Mouse (Mus musculus) intestine, embryonic 14.5 days (tissue): Measurements from ENCODE around the gene Mgat5. TPM values are rescaled to one million over a fixed set of nuclear protein-coding genes. Genes with fewer than 3 reads are reported as not detected.

Source experiments
- ATAC-seq: fragments of 200-750 bp; cut with Nextera tagmentation; replicated peaks from 2 replicates; pipeline ENCODE4 v1.8.0; 2017; ENCODE audit warnings: low read depth, moderate number of reproducible peaks, moderate TSS enrichment, moderate library complexity; ENCODE audit not compliant: low FRiP score, low TSS enrichment
- DNase-seq: peaks from one replicate; pipeline ENCODE4 v3.0.0-alpha.2; 2018; ENCODE audit warnings: low spot score
- H3K27ac ChIP-seq: fragments of 300-500 bp; sonication (generic); 2 replicates; pipeline ENCODE4 v1.5.1; 2014; ENCODE audit warnings: low read depth, mild to moderate bottlenecking, control low read depth
- H3K27me3 ChIP-seq: fragments of 300-500 bp; sonication (generic); replicated peaks from 2 replicates; pipeline ENCODE4 v1.6.1; 2014; ENCODE audit warnings: low read length, control low read depth; ENCODE audit not compliant: control insufficient read depth, insufficient read depth
- H3K36me3 ChIP-seq: fragments of 300-500 bp; sonication (generic); 2 replicates; pipeline ENCODE4 v1.6.1; 2014; ENCODE audit warnings: low read length, control low read depth; ENCODE audit not compliant: control insufficient read depth, insufficient read depth
- H3K4me1 ChIP-seq: fragments of 300-500 bp; sonication (generic); replicated peaks from 2 replicates; pipeline ENCODE4 v1.6.1; 2014; ENCODE audit warnings: low read length, control low read depth, mixed read lengths; ENCODE audit not compliant: control insufficient read depth, insufficient read depth
- H3K4me2 ChIP-seq: fragments of 300-500 bp; sonication (generic); 2 replicates; pipeline ENCODE4 v1.6.1; 2014; ENCODE audit warnings: low read length
- H3K4me3 ChIP-seq: fragments of 300-500 bp; sonication (generic); 2 replicates; pipeline ENCODE4 v1.5.1; 2014; ENCODE audit warnings: low read depth, low read length, control low read depth, mixed read lengths
- H3K9ac ChIP-seq: fragments of 300-500 bp; sonication (generic); 2 replicates; pipeline ENCODE4 v1.6.1; 2014; ENCODE audit warnings: mild to moderate bottlenecking, low read length
- H3K9me3 ChIP-seq: fragments of 300-500 bp; sonication (generic); 2 replicates; pipeline ENCODE4 v1.6.1; 2016; ENCODE audit warnings: low read length, control low read depth; ENCODE audit not compliant: control insufficient read depth
- WGBS: fragments of 180-500 bp; shearing (Covaris S2); extraction: QIAGEN DNeasy Blood & Tissue Kit; methylation state at CpG from one replicate; pipeline ENCODE4 v1.1.7; 2014; 5-methylcytosine and 5-hydroxymethylcytosine counted together
- polyA plus RNA-seq: library from polyadenylated mRNA; unstranded; fragments of >200 nt; fragmentation: Nextera tagmentation; extraction: Ambion mirVana; gene quantifications from 2 replicates; pipeline ENCODE4 v1.2.1, GENCODE M21; 2014

Gene Mgat5
- polyA plus RNA-seq, 1 experiment from 2014 or later = 7.3 TPM

GRCm38 (mm10) chr1:127299774-127300173 is 95.0 kb downstream of the Mgat5 start:
- no peaks in the 10 kb centered on the region for H3K9me3 ChIP-seq
- no peak for ATAC-seq

GRCm38 (mm10) chr1:127301038-127301437 is 96.2 kb downstream of the Mgat5 start:
- H3K9me3 ChIP-seq = no peaks in the 10 kb centered on the region

More at GRCm38 (mm10) chr1:127299774-127300173, 95.0 kb downstream of the Mgat5 start:
- Histone ChIP-seq H3K4me3 (no peak overlapping the region), H3K36me3 (no peaks in the 10 kb centered on the region), H3K27ac (no peak overlapping the region), H3K9ac (no peak overlapping the region), H3K4me1 (no peaks in the 10 kb centered on the region), H3K4me2 (no peak overlapping the region), H3K27me3 (no peaks in the 10 kb centered on the region)
- DNase-seq = no peak
- WGBS = 76% methylated on average over 1 of the region's 1 CpGs

GRCm38 (mm10) chr1:127302620-127303019 is 97.8 kb downstream of the Mgat5 start:
- ATAC-seq (no peak), DNase-seq (no peak)
- WGBS = 95% methylated on average over 2 of the region's 2 CpGs
- Histone ChIP-seq H3K9me3 (no peaks in the 10 kb centered on the region), H3K4me2 (no peak overlapping the region), H3K4me1 (no peaks in the 10 kb centered on the region), H3K9ac (no peak overlapping the region), H3K36me3 (peaks cover 6% of the 10 kb centered on the region; the same call in 1 of the 2 replicates), H3K27me3 (no peaks in the 10 kb centered on the region), H3K4me3 (no peak overlapping the region), H3K27ac (no peak overlapping the region)

More at GRCm38 (mm10) chr1:127301038-127301437, 96.2 kb downstream of the Mgat5 start:
- H3K4me1 ChIP-seq = no peaks in the 10 kb centered on the region
- no peak overlapping the region for H3K27ac ChIP-seq
- WGBS = 83% methylated on average over 6 of the region's 6 CpGs
- H3K4me3 ChIP-seq = no peak overlapping the region
- no peak for ATAC-seq
- no peaks in the 10 kb centered on the region for H3K27me3 ChIP-seq
- DNase-seq = no peak
- H3K36me3 ChIP-seq = no peaks in the 10 kb centered on the region
- H3K4me2 ChIP-seq = no peak overlapping the region
- no peak overlapping the region for H3K9ac ChIP-seq

GRCm38 (mm10) chr1:127303791-127304190 is 99.0 kb downstream of the Mgat5 start:
- peaks cover 6% of the 10 kb centered on the region; the same call in 1 of the 2 replicates for H3K36me3 ChIP-seq
- H3K27me3 ChIP-seq = no peaks in the 10 kb centered on the region
- no peak for DNase-seq
- ATAC-seq = no peak
- 84% methylated on average over 5 of the region's 5 CpGs for WGBS
- no peak overlapping the region for H3K9ac ChIP-seq
- H3K4me2 ChIP-seq = no peak overlapping the region
- no peaks in the 10 kb centered on the region for H3K4me1 ChIP-seq
- H3K9me3 ChIP-seq = no peaks in the 10 kb centered on the region
- H3K4me3 ChIP-seq = no peak overlapping the region
- no peak overlapping the region for H3K27ac ChIP-seq

DNA sequence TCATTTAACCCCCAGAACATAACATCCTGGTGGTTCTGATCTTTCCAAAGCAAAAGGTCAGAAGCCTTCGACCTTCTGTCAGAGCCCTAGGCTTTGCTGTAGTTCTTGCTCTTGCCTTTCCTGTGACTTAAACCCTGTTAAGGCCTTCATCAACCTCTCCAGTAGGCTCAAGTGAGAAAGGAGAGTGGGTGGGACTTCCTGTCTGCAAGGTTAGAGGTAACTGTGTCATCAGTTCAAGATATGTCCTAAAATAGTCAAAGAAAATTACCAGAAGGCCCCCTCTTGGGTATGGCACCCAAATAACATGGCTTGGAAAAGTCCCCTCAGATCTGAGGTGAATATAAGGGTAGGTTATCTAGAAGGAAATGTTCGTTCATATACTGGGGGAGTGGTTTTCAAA is 99.5 kb downstream of the Mgat5 start:
- Histone ChIP-seq H3K27ac (no peak overlapping the region), H3K4me1 (no peaks in the 10 kb centered on the region), H3K36me3 (peaks cover 6% of the 10 kb centered on the region; the same call in 1 of the 2 replicates), H3K4me2 (no peak overlapping the region), H3K4me3 (no peak overlapping the region), H3K9ac (no peak overlapping the region), H3K9me3 (no peaks in the 10 kb centered on the region), H3K27me3 (no peaks in the 10 kb centered on the region)
- DNase-seq = no peak
- no peak for ATAC-seq
- 90% methylated on average over 2 of the region's 2 CpGs for WGBS

DNA sequence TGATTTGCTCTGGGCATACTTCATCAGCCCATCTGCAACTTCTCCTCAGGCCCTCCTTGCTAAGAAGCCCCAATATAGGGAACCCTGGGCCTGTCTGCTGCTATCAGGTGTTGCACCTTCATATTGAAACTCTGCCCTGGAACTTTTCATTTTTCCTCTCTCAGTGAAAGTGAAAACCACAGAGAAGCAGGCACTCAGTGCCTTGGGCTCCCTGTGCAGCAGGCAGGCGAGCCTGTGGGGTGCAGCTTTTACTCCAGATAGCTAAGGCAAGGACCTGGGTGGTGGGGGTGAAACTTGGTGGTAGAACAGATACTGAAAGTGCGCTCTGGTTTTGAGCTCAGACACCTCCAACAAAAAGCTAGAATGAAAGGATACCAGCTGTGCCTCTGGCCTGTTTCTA is 100.8 kb downstream of the Mgat5 start:
- Histone ChIP-seq H3K4me3 (no peak overlapping the region), H3K27ac (no peak overlapping the region), H3K9ac (no peak overlapping the region), H3K4me1 (no peaks in the 10 kb centered on the region), H3K4me2 (no peak overlapping the region), H3K36me3 (peaks cover 6% of the 10 kb centered on the region; the same call in 1 of the 2 replicates), H3K9me3 (no peaks in the 10 kb centered on the region), H3K27me3 (no peaks in the 10 kb centered on the region)
- 91% methylated on average over 2 of the region's 2 CpGs for WGBS
- ATAC-seq (no peak), DNase-seq (no peak)

- H3K27ac ChIP-seq = no peak overlapping the region
- H3K4me1 ChIP-seq = no peaks in the 10 kb centered on the region
- DNase-seq = no peak
- H3K9me3 ChIP-seq = no peaks in the 10 kb centered on the region
- H3K36me3 ChIP-seq = peaks cover 6% of the 10 kb centered on the region; the same call in 1 of the 2 replicates
- H3K27me3 ChIP-seq = no peaks in the 10 kb centered on the region
- no peak overlapping the region for H3K9ac ChIP-seq
- ATAC-seq = no peak
- H3K4me2 ChIP-seq = no peak overlapping the region
- no peak overlapping the region for H3K4me3 ChIP-seq
- WGBS = 75% methylated on average over 20 of the region's 20 CpGs
These were observed 101.4 kb downstream of the Mgat5 start for GRCm38 (mm10) chr1:127306024-127306771.

GRCm38 (mm10) chr1:127307361-127307760 is 102.5 kb downstream of the Mgat5 start:
- DNase-seq (no peak), ATAC-seq (no peak)
- H3K4me3 ChIP-seq = no peak overlapping the region
- peaks cover 6% of the 10 kb centered on the region; the same call in 1 of the 2 replicates for H3K36me3 ChIP-seq
- no peaks in the 10 kb centered on the region for H3K27me3 ChIP-seq
- no peaks in the 10 kb centered on the region for H3K9me3 ChIP-seq
- no peak overlapping the region for H3K4me2 ChIP-seq
- no peaks in the 10 kb centered on the region for H3K4me1 ChIP-seq
- 80% methylated on average over 4 of the region's 4 CpGs for WGBS
- H3K9ac ChIP-seq = no peak overlapping the region
- no peak overlapping the region for H3K27ac ChIP-seq

DNA sequence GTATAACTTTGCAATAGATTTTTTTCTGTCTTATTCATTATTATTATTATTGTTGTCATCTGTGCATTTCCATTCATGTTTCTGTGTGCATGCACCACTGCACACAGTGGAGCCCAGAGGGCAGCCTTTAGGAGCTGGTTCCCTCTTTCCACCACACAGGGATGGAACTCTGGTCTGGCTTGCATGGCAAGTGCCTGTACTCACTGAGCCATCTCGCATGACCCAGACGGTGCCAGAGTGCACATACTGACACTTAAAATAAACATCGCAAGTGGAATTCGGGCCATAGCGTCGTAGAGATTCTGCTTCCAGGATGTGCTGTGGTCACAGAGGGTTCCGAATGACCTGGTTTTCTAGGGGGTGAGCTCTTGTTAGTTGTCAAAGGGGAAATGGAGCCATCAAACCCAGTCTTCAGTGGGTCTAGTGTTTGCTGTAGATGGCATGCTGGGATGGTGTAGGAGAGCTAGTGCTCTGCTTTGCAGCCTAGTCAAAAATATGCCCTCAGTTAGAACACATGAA is 103.5 kb downstream of the Mgat5 start:
- Histone ChIP-seq H3K4me1 (no peaks in the 10 kb centered on the region), H3K27ac (no peak overlapping the region), H3K9ac (no peak overlapping the region), H3K27me3 (no peaks in the 10 kb centered on the region), H3K9me3 (no peaks in the 10 kb centered on the region), H3K36me3 (peaks cover 6% of the 10 kb centered on the region; the same call in 1 of the 2 replicates), H3K4me2 (no peak overlapping the region), H3K4me3 (no peak overlapping the region)
- 67% methylated on average over 7 of the region's 7 CpGs for WGBS
- no peak for ATAC-seq
- no peak for DNase-seq
